Mouse (Mus musculus): Measurements from ENCODE around the gene Gprc5b. TPM values are rescaled to one million over a fixed set of nuclear protein-coding genes. Genes with fewer than 3 reads are reported as not detected.

The Gprc5b gene
- polyA plus RNA-seq, 1 experiment: 18.9 TPM

DNA sequence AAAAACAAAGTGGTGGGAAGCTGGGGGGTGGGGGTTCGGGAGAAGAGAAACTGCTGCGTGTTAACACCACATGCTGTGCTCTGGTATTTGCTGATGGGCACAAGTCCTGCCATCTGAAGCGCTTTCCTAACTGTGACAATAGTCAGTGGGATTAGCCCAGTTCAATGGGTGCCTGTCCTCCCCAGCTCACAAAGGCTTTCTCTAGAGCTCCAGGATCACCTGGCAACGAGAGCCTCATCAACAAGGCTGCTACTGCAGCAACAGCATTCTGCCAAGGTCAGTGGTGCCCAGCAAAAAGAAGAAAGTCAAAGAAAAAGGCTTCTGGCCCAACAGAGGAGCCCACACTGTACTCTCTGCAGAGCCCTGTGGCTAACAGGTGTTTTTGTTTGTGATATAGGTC, 58.2 kb downstream of the Gprc5b start:
- H3K4me3 ChIP-seq (ENCODE audit: insufficient read depth, low read depth, low read length): no peak overlapping the region
- 66% methylated on average over 4 of the region's 4 CpGs for WGBS
- TF ChIP-seq CTCF (conservative IDR thresholded peaks at IDR 0.05; ENCODE audit: insufficient read depth, insufficient read length, low read depth, low read length): no peak
- no peak for TF ChIP-seq POLR2A (IDR thresholded peaks at IDR 0.05; ENCODE audit: low read depth, low read length)
- no peak for DNase-seq
- H3K27ac ChIP-seq (ENCODE audit: insufficient read depth, low read depth, low read length): no peak overlapping the region
- no peaks in the 10 kb centered on the region for H3K4me1 ChIP-seq (ENCODE audit: control insufficient read depth, insufficient read depth, low read length)
- no peaks in the 10 kb centered on the region for H3K36me3 ChIP-seq (ENCODE audit: control insufficient read depth, insufficient read depth, low read length)
- H3K27me3 ChIP-seq (replicated peaks; ENCODE audit: control insufficient read depth, insufficient read depth, low read length): no peaks in the 10 kb centered on the region; the same call in 1 of the 2 replicates

DNA sequence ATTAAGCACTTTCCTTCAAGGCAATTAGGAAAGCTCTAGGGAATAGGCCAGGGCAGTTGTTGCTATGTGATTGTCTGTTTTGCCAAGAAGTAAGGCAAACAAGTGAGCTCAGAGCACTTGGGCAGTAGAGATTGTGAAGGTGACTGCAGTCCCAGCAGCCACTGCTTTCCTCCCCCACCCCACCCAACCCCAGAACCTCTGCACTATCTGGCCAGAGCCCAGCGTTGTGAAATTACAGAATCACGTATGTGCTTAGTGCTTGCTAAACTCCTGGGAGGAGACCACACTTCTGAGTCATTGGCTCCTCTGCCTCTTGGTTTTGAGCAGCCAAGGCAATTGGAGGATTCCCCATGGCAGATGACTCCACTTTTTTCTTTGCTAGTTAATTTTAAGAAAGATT, 59.7 kb downstream of the Gprc5b start:
- Histone ChIP-seq H3K4me1 (ENCODE audit: control insufficient read depth, insufficient read depth, low read length) (no peaks in the 10 kb centered on the region), H3K27me3 (replicated peaks; ENCODE audit: control insufficient read depth, insufficient read depth, low read length) (no peaks in the 10 kb centered on the region), H3K4me3 (ENCODE audit: insufficient read depth, low read depth, low read length) (no peak overlapping the region), H3K36me3 (ENCODE audit: control insufficient read depth, insufficient read depth, low read length) (no peaks in the 10 kb centered on the region), H3K27ac (ENCODE audit: insufficient read depth, low read depth, low read length) (no peak overlapping the region)
- WGBS: 52% methylated on average over 2 of the region's 2 CpGs
- TF ChIP-seq POLR2A (IDR thresholded peaks at IDR 0.05; ENCODE audit: low read depth, low read length) (no peak), CTCF (conservative IDR thresholded peaks at IDR 0.05; ENCODE audit: insufficient read depth, insufficient read length, low read depth, low read length) (no peak)
- no peak for DNase-seq

DNA sequence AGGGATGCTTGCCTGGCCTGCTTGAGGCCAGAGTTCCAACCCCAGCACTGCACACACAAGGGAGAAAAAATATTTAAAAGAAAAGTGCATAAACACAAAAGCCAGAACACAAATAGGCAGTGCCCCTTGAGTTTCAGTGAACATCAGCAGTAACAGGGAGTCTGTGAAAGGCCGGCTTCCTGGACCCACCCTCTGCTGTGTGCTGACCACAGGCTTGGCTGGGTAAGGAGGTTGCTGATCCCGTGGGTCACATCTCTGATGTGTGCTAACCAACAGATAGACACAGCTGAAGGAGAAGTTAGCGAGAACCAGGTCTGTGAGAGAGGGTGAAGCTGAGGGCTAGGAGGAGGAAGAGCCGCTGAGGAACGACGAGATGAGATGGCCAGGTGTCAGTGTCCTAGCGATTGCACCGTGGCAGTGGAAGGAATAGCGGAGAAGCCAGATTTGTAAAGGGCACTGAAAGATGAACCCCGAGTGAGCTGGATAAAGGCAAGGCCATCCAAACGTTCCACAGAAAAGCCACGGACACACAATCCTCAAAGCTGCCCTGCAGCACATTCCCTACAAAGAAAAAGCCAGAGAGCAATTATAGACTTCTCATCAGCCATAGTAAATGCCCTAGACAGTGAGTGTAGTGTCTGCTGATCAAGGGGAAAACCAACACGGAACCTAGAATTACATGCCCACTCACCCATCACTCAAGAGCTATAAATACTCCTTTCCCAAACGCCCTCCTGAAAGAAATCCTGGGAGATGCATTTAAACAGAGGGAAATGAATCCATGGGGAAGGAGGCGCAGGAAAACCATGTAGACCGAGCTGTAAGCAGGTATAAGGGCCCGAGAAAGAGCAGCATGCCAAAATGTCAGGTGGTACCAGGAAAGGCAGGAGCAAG, 63.3 kb downstream of the Gprc5b start:
- 66% methylated on average over 17 of the region's 17 CpGs for WGBS
- no peak for DNase-seq
- no peak overlapping the region for H3K27ac ChIP-seq (ENCODE audit: insufficient read depth, low read depth, low read length)

DNA sequence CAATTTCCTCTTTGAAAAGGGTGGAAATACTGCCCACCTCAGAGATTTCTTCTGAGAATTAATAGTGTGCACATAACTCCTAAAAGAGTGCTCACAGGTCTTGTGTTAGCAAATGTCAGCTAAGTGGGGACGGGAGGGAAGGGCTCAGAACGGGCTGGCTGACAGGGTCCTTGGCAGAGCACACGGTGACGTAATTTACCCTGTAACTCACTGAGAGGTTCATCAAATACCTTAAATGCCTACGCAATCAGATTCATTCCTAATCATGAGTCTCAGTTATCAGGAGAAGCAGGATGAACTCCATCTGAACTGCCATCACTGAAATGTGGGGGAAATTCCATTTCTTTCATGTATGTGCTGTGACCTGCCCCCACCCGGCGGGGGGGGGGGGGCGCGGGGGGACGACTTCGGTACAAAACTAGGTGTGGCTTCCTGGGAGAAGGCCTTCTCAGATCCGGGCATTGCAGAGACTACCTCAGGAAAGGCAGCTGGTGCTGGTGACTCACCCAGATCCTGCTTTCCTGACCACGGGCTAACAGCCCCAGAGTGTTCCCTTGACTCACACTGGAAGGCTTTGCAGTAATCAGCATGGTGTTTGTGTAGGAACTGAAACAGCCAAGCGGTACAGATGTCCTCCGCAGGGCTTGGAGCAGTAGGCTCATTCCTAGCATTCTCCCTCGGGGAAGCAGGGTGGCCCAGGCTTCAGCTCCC, 65.3 kb downstream of the Gprc5b start:
- TF ChIP-seq POLR2A (IDR thresholded peaks at IDR 0.05; ENCODE audit: low read depth, low read length) (no peak), CTCF (conservative IDR thresholded peaks at IDR 0.05; ENCODE audit: insufficient read depth, insufficient read length, low read depth, low read length) (no peak)

More for the DNA sequence above, 63.3 kb downstream of the Gprc5b start:
- Histone ChIP-seq H3K36me3 (ENCODE audit: control insufficient read depth, insufficient read depth, low read length) (no peaks in the 10 kb centered on the region), H3K4me3 (ENCODE audit: insufficient read depth, low read depth, low read length) (no peak overlapping the region), H3K4me1 (ENCODE audit: control insufficient read depth, insufficient read depth, low read length) (no peaks in the 10 kb centered on the region), H3K27me3 (replicated peaks; ENCODE audit: control insufficient read depth, insufficient read depth, low read length) (no peaks in the 10 kb centered on the region)
- no peak for TF ChIP-seq POLR2A (IDR thresholded peaks at IDR 0.05; ENCODE audit: low read depth, low read length)
- TF ChIP-seq CTCF (conservative IDR thresholded peaks at IDR 0.05; ENCODE audit: insufficient read depth, insufficient read length, low read depth, low read length): no peak

DNA sequence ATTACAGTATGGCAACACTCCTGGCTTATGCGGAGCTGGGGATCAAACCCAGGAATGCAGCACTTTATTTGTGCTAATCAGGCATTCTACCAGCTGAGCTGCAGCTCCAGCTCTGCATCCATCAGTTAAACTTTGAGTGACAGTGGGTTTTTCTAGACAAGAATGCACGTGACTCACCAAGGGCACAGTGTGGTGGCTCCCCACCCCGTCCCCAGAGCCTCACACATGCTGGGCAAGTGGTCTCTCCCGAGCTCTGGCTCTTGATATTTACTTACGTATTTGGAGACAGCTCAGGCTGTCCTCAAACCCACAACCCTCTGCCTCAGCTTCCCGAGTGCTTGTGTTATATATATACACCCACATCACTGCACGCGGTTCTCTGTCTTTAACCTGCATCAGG, 66.1 kb downstream of the Gprc5b start:
- Histone ChIP-seq H3K27me3 (replicated peaks; ENCODE audit: control insufficient read depth, insufficient read depth, low read length) (no peaks in the 10 kb centered on the region), H3K27ac (ENCODE audit: insufficient read depth, low read depth, low read length) (0 out of 2 replicates have a peak overlapping the region, but pooled peaks have one; percentile 6), H3K36me3 (ENCODE audit: control insufficient read depth, insufficient read depth, low read length) (no peaks in the 10 kb centered on the region), H3K4me3 (ENCODE audit: insufficient read depth, low read depth, low read length) (no peak overlapping the region), H3K4me1 (ENCODE audit: control insufficient read depth, insufficient read depth, low read length) (no peaks in the 10 kb centered on the region)
- no peak for TF ChIP-seq CTCF (conservative IDR thresholded peaks at IDR 0.05; ENCODE audit: insufficient read depth, insufficient read length, low read depth, low read length)
- TF ChIP-seq POLR2A (IDR thresholded peaks at IDR 0.05; ENCODE audit: low read depth, low read length): no peak
- no peak for DNase-seq
- WGBS: 81% methylated on average over 8 of the region's 8 CpGs

More for the DNA sequence above, 65.3 kb downstream of the Gprc5b start:
- H3K36me3 ChIP-seq (ENCODE audit: control insufficient read depth, insufficient read depth, low read length): no peaks in the 10 kb centered on the region
- H3K4me3 ChIP-seq (ENCODE audit: insufficient read depth, low read depth, low read length): no peak overlapping the region
- H3K27me3 ChIP-seq (replicated peaks; ENCODE audit: control insufficient read depth, insufficient read depth, low read length): no peaks in the 10 kb centered on the region
- 0 out of 2 replicates have a peak overlapping the region, but pooled peaks have one; percentile 11 for H3K27ac ChIP-seq (ENCODE audit: insufficient read depth, low read depth, low read length)
- H3K4me1 ChIP-seq (ENCODE audit: control insufficient read depth, insufficient read depth, low read length): no peaks in the 10 kb centered on the region
- WGBS: 28% methylated on average over 16 of the region's 16 CpGs
- DNase-seq: peak; percentile 12

DNA sequence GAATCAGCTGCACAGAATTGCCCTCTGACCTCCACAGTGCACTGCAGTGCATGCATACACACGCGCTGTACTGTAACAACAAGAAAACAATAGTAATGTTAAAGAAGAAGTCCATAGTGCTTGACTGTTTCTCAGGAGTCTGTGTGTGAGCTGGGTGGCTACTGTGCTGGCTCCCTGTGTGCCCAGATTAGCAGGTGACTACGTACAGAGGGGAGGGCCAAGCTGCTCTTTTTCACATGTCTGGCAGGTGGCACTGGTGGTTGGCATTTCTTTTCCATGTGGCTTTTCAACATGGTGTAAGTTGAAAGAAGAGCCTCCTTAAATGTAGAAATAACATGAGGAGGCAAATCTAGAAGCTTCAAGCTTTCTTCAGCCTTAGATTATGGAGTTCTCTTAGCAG, 66.7 kb downstream of the Gprc5b start:
- no peaks in the 10 kb centered on the region for H3K4me1 ChIP-seq (ENCODE audit: control insufficient read depth, insufficient read depth, low read length)
- DNase-seq: no peak
- WGBS: 91% methylated on average over 3 of the region's 3 CpGs
- H3K27ac ChIP-seq (ENCODE audit: insufficient read depth, low read depth, low read length): no peak overlapping the region
- H3K36me3 ChIP-seq (ENCODE audit: control insufficient read depth, insufficient read depth, low read length): no peaks in the 10 kb centered on the region
- no peak for TF ChIP-seq POLR2A (IDR thresholded peaks at IDR 0.05; ENCODE audit: low read depth, low read length)
- no peak for TF ChIP-seq CTCF (conservative IDR thresholded peaks at IDR 0.05; ENCODE audit: insufficient read depth, insufficient read length, low read depth, low read length)
- H3K27me3 ChIP-seq (replicated peaks; ENCODE audit: control insufficient read depth, insufficient read depth, low read length): no peaks in the 10 kb centered on the region
- H3K4me3 ChIP-seq (ENCODE audit: insufficient read depth, low read depth, low read length): no peak overlapping the region

DNA sequence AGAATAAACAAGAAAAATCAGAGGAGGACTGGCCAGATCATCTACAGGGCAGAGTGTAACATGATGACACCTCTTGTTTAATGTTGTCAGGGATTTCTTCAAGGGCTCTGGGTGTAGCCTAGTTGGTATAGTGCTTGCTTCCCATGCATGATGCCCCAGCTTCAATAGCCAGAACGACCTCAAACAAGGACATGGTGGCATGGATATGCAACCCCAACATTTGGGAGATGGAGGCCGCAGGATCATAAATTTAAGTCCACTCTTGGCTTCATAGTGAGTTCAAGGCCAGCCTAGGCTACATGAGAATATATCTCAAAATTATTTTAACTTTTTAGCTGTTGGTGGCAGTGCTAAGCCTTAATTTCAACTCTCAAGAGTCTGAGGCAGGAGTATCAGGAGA, 67.7 kb downstream of the Gprc5b start:
- H3K27me3 ChIP-seq (replicated peaks; ENCODE audit: control insufficient read depth, insufficient read depth, low read length): no peaks in the 10 kb centered on the region

More for the DNA sequence above, 67.7 kb downstream of the Gprc5b start:
- 82% methylated on average over 2 of the region's 2 CpGs for WGBS
- no peak overlapping the region for H3K27ac ChIP-seq (ENCODE audit: insufficient read depth, low read depth, low read length)
- TF ChIP-seq POLR2A (IDR thresholded peaks at IDR 0.05; ENCODE audit: low read depth, low read length) (no peak), CTCF (conservative IDR thresholded peaks at IDR 0.05; ENCODE audit: insufficient read depth, insufficient read length, low read depth, low read length) (no peak)
- H3K4me1 ChIP-seq (ENCODE audit: control insufficient read depth, insufficient read depth, low read length): no peaks in the 10 kb centered on the region
- H3K36me3 ChIP-seq (ENCODE audit: control insufficient read depth, insufficient read depth, low read length): no peaks in the 10 kb centered on the region
- DNase-seq: no peak
- no peak overlapping the region for H3K4me3 ChIP-seq (ENCODE audit: insufficient read depth, low read depth, low read length)
